Mouse (Mus musculus) intestine, embryonic 16.5 days (tissue): ENCODE results near the gene Lyzl4. TPM values are rescaled to one million over a fixed set of nuclear protein-coding genes. Genes with fewer than 3 reads are reported as not detected.

Experiments
- ATAC-seq: fragments of 200-750 bp; cut with Nextera tagmentation; 2 replicates; pipeline ENCODE4 v1.8.0; 2017; ENCODE audit warnings: moderate TSS enrichment, moderate library complexity
- H3K27ac ChIP-seq: fragments of 300-500 bp; sonication (generic); 2 replicates; pipeline ENCODE4 v1.5.1; 2014; ENCODE audit warnings: mild to moderate bottlenecking, low read length
- H3K27me3 ChIP-seq: fragments of 300-500 bp; sonication (generic); replicated peaks from 2 replicates; pipeline ENCODE4 v1.6.1; 2014; ENCODE audit warnings: low read length, control low read depth, mixed read lengths; ENCODE audit not compliant: control insufficient read depth, insufficient read depth
- H3K36me3 ChIP-seq: fragments of 300-500 bp; sonication (generic); 2 replicates; pipeline ENCODE4 v1.6.1; 2014; ENCODE audit warnings: low read length, control low read depth; ENCODE audit not compliant: control insufficient read depth, insufficient read depth
- H3K4me1 ChIP-seq: fragments of 300-500 bp; sonication (generic); 2 replicates; pipeline ENCODE4 v1.6.1; 2014; ENCODE audit warnings: low read length, control low read depth, mixed read lengths; ENCODE audit not compliant: control insufficient read depth, insufficient read depth
- H3K4me2 ChIP-seq: fragments of 300-500 bp; sonication (generic); 2 replicates; pipeline ENCODE4 v1.6.1; 2014; ENCODE audit warnings: low read depth, low read length, control low read depth
- H3K4me3 ChIP-seq: fragments of 300-500 bp; sonication (generic); 2 replicates; pipeline ENCODE4 v1.5.1; 2014; ENCODE audit warnings: mild to moderate bottlenecking, low read length
- H3K9ac ChIP-seq: fragments of 300-500 bp; sonication (generic); 2 replicates; pipeline ENCODE4 v1.6.1; 2014; ENCODE audit warnings: low read depth, low read length
- H3K9me3 ChIP-seq: fragments of 300-500 bp; sonication (generic); 2 replicates; pipeline ENCODE4 v1.6.1; 2016; ENCODE audit warnings: low read length, control low read depth; ENCODE audit not compliant: control insufficient read depth
- WGBS: fragments of 180-500 bp; shearing (Covaris S2); extraction: QIAGEN DNeasy Blood & Tissue Kit; methylation state at CpG from one replicate; pipeline ENCODE4 v1.1.7; 2014; 5-methylcytosine and 5-hydroxymethylcytosine counted together
- polyA plus RNA-seq: library from polyadenylated mRNA; unstranded; fragments of >200 nt; fragmentation: Nextera tagmentation; extraction: Ambion mirVana; gene quantifications from 2 replicates; pipeline ENCODE4 v1.2.1, GENCODE M21; 2015

Gene Lyzl4
- polyA plus RNA-seq, 1 experiment from 2014 or later: not detected

DNA sequence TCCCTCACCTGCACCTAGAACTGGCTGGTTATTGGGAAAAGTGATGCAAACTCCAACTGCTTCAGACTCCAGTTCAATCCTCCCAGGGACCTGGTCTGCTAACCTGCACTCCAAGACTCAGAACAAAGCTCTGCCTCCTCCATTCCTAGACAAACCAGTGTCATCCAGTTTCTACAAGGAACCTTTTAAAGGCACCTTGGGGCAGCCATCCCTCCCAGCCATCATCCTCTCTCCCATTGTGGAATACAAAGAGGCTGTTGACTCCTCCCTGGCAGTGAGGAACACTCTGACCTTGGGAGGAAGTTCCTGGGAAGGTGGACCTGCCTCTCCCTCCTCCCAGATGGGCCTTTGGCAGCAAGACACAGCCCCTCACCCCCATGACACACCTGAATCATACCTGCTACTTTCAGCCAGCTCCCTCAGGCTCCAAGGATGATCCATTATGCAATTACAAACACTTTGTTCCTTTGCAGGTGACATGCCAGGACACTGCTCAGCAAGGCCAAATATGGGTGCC lies 27.6 kb downstream of the Lyzl4 start:
- H3K4me1 ChIP-seq: 0 out of 2 replicates have a peak, but pooled peaks cover 3% of the 10 kb centered on the region
- no peak overlapping the region for H3K4me2 ChIP-seq
- no peaks in the 10 kb centered on the region for H3K9me3 ChIP-seq
- H3K9ac ChIP-seq: no peak overlapping the region
- H3K27me3 ChIP-seq: no peaks in the 10 kb centered on the region
- H3K4me3 ChIP-seq: no peak overlapping the region
- no peak overlapping the region for H3K27ac ChIP-seq
- H3K36me3 ChIP-seq: no peaks in the 10 kb centered on the region
- no peak for ATAC-seq

DNA sequence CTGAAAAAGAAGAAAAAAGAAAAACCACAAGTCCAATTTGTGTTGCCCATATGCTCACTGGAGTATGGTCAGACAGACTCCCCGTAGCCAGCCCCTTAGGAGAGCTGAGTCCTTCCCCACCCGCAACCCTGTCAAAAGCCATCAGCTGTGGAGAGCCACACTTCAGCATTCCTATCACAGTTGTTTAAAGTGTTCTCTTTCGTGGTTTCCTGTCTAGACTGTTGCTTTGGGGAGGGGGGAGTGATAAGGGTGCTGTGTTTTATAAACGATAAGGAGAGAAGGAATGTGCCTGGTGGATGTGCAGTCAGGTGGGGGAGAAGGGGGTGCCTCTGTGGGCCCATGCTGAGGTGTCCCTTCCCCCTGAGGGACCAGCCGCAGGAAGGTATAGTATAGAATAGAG lies 28.7 kb downstream of the Lyzl4 start:
- 38% methylated on average over 5 of the region's 5 CpGs for WGBS
- H3K27me3 ChIP-seq: no peaks in the 10 kb centered on the region
- H3K4me1 ChIP-seq: 0 out of 2 replicates have a peak, but pooled peaks cover 3% of the 10 kb centered on the region
- H3K9ac ChIP-seq: no peak overlapping the region
- H3K36me3 ChIP-seq: no peaks in the 10 kb centered on the region
- no peak overlapping the region for H3K4me3 ChIP-seq
- no peaks in the 10 kb centered on the region for H3K9me3 ChIP-seq
- no peak overlapping the region for H3K4me2 ChIP-seq
- no peak for ATAC-seq
- no peak overlapping the region for H3K27ac ChIP-seq

DNA sequence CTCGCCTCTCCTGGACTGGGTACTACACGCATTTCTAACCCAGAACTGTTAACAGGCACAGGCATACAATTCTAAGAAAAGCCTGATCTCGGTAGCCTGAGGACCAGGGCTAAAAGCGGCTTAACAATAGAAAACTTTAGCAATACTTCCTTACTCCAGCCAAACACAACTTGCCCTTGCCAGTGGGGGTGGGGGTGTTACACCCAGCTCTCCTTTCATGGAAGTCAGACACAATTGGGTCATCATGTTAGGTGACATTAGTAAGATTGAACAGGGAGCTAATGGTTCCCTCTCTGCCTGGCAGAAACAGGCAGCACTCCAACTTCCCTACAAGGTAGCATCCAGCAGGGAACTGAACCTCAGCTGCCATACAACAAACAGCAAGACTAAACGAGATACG lies 32.5 kb downstream of the Lyzl4 start:
- H3K9me3 ChIP-seq: no peaks in the 10 kb centered on the region
- 69% methylated on average over 6 of the region's 6 CpGs for WGBS
- no peak overlapping the region for H3K4me2 ChIP-seq
- H3K9ac ChIP-seq: no peak overlapping the region
- no peak overlapping the region for H3K4me3 ChIP-seq
- ATAC-seq: no peak
- no peak overlapping the region for H3K27ac ChIP-seq
- no peaks in the 10 kb centered on the region for H3K27me3 ChIP-seq
- H3K4me1 ChIP-seq: no peaks in the 10 kb centered on the region
- no peaks in the 10 kb centered on the region for H3K36me3 ChIP-seq

DNA sequence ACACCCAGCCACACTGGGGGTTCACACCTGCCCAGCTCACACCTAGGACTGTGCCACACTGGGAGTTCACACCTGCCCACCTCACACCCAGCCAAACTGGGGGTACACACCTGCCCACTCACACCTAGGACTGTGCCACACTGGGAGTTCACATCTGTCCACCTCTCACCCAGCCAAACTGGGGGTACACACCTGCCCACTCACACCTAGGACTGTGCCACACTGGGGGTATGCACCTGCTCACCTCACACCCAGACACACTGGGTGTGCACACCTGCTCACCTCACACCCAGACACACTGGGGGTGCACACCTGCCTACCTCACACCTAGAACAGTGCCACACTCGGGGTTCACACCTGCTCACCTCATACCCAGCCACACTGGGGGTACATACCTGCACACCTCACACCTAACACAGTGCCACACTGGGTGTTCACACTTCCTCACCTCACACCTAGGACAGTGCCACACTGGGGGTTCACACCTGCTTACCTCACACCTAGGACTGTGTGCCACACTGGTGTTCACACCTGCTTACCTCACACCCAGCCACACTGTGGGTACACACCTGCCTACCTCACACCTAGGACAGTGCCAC lies 35.3 kb downstream of the Lyzl4 start:
- no peak; the same call in 1 of the 2 replicates for ATAC-seq
- Histone ChIP-seq H3K4me3 (no peak overlapping the region), H3K4me2 (no peak overlapping the region), H3K36me3 (no peaks in the 10 kb centered on the region), H3K4me1 (no peaks in the 10 kb centered on the region), H3K9ac (no peak overlapping the region), H3K27ac (no peak overlapping the region), H3K27me3 (no peaks in the 10 kb centered on the region), H3K9me3 (no peaks in the 10 kb centered on the region)
- 50% methylated on average over 1 of the region's 1 CpGs for WGBS

DNA sequence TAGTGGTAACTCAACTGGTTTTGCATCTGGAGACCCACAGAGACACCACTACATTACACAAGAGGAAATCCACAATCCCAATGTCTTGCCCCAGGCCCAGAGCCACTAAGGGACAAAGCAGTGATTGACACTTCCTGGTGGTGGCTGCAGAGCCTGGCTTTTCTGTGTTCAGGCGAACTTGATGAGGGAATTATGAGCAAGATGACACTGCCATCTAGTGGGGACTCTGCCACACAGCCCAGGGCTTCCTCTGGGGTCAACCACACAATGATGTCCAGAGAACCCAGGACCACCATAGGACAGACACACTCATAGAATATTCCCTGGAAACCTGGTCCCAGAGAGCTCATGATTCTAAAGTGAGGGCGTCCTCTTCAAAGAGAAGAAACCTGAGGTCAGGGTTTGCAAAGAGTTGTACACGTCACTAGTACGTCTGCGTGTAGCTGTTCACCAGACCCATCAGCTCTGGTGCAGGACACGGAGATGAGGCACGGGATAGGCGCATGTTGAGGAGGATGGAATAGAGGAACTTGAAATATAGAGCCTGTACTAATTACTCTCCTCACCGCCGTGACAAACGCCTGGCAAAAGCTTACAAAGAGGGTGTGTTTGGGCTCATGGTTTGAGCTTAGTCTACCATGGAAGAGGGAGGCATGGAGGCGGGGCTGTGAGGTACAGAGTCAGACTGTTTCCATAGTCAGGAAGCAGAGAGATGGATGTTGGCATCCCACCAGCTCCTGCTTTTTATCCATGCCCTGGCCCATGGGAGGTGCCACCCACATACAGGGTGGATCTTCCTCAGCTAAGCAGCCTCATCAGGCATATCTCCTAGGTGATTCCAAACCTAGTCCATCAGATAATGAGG lies 36.2 kb downstream of the Lyzl4 start:
- no peaks in the 10 kb centered on the region for H3K27me3 ChIP-seq
- H3K4me3 ChIP-seq: no peak overlapping the region
- H3K4me1 ChIP-seq: no peaks in the 10 kb centered on the region
- H3K9me3 ChIP-seq: no peaks in the 10 kb centered on the region
- H3K9ac ChIP-seq: no peak overlapping the region
- H3K4me2 ChIP-seq: no peak overlapping the region
- 58% methylated on average over 12 of the region's 12 CpGs for WGBS
- H3K36me3 ChIP-seq: no peaks in the 10 kb centered on the region
- no peak overlapping the region for H3K27ac ChIP-seq
- ATAC-seq: peak; percentile 70

DNA sequence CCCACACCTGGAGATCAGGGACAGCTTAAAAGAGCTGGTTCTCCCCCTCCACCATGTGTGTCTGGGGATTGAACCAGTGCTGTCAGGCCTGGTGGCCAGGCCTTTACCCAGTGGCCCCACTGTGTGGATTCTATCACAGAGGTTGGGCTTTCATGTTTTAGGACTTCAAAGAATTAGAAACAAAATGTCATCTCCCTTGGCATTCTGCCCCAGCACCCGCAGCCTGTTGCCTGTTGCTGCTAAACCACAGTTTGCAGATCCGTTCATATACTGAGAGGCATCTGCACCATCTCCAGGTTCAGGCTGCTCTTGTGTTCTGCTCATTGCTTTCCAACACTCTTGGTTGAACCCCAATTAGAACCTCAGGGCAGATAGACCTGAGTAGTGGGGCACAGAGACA lies 39.5 kb downstream of the Lyzl4 start:
- ATAC-seq: no peak
- WGBS: 70% methylated on average over 2 of the region's 2 CpGs
- Histone ChIP-seq H3K4me2 (no peak overlapping the region), H3K27me3 (no peaks in the 10 kb centered on the region), H3K9ac (no peak overlapping the region), H3K27ac (no peak overlapping the region), H3K4me1 (peaks cover 3% of the 10 kb centered on the region; the same call in 1 of the 2 replicates), H3K36me3 (no peaks in the 10 kb centered on the region), H3K9me3 (no peaks in the 10 kb centered on the region), H3K4me3 (no peak overlapping the region)

DNA sequence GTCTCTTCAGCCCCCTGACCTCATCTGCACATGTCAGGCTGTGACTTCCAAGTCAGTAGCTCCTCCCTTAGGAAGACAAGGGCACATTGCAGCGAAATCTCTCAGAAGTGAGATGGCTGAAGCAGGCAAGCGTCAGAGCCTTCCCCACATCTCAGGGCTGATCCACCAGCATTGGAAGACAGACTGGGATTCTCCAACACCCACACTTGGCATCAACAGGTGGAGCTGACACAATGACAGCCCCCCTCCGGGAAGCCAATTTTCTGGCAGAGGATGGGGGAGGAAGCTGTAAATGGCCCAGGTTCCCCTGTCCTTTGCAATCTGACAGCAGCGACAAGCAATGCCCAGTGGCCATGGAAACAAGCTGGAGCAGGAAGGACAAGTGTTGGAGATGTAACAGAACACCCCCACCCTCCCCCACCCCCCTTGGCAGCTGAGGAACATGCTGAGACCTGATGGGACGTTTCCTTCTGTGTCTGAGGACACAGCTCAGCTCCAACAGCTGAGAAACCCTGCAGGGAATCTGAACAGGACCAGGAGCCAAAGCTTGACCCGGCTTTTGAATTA lies 41.0 kb downstream of the Lyzl4 start:
- no peak for ATAC-seq
- Histone ChIP-seq H3K4me2 (no peak overlapping the region), H3K9me3 (no peaks in the 10 kb centered on the region), H3K27ac (no peak overlapping the region), H3K4me3 (no peak overlapping the region), H3K27me3 (no peaks in the 10 kb centered on the region), H3K36me3 (no peaks in the 10 kb centered on the region), H3K4me1 (peaks cover 3% of the 10 kb centered on the region; the same call in 1 of the 2 replicates), H3K9ac (no peak overlapping the region)
- WGBS: 39% methylated on average over 6 of the region's 6 CpGs

DNA sequence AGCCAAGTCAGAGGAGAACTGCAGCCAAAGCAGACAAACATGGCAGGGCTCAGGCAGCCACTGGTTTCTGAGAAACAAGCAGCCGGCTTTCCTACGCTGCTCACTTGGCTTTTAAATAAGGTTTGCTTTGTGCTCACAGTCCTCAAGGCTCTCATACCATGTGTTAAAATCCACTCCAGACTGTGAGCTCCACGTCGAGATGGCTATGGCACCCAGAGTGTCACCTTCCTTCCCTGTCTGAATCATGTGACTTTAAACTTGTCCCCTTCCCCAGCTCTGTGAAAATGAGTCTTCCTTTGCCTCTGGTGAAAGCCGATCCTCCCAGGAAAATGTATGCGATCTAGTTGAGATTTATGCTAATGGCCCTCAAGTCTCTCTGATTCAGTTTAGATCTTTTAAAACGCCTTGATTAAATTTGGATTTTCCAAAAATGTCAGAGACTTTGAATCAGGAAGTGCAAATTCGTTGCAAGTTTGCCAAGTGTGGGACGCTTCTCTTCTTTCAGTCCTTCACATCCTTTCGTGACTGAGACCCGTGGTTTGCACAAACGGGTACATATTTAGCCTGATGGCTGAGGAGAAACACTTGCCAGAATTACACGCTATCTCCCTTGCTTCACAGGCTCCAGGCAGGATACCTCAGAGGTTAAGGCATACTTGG lies 41.6 kb downstream of the Lyzl4 start:
- no peaks in the 10 kb centered on the region for H3K27me3 ChIP-seq
- no peak overlapping the region for H3K9ac ChIP-seq
- no peak overlapping the region for H3K4me2 ChIP-seq
- ATAC-seq: no peak
- H3K9me3 ChIP-seq: no peaks in the 10 kb centered on the region
- 49% methylated on average over 13 of the region's 13 CpGs for WGBS
- no peak overlapping the region for H3K27ac ChIP-seq
- peaks cover 3% of the 10 kb centered on the region; the same call in 1 of the 2 replicates for H3K4me1 ChIP-seq
- no peak overlapping the region for H3K4me3 ChIP-seq
- H3K36me3 ChIP-seq: no peaks in the 10 kb centered on the region

DNA sequence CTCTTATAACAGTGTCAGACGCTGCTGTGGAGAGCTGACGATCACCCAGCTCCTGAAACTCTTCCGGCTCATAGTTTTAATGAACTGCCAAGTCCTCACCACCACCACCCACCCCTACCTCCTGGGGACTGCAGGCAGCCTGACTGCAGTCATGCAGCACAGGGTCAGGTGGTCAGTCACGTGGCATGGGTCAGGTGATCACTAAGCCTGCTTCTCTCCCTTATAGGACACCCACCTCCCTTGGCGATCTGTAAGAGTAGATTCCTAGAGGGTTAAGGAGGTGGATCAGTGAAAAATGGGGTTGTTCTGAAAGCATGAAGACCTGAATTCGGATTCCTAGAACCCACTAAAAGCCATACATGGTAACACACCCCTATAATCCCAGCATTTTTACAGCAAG lies 42.3 kb downstream of the Lyzl4 start:
- no peaks in the 10 kb centered on the region for H3K27me3 ChIP-seq
- H3K9ac ChIP-seq: no peak overlapping the region
- H3K4me2 ChIP-seq: no peak overlapping the region
- H3K4me1 ChIP-seq: peaks cover 3% of the 10 kb centered on the region; the same call in 1 of the 2 replicates
- H3K36me3 ChIP-seq: no peaks in the 10 kb centered on the region
- peak; percentile 46; the same call in 1 of the 2 replicates for ATAC-seq
- H3K9me3 ChIP-seq: no peaks in the 10 kb centered on the region
- WGBS: 80% methylated on average over 6 of the region's 6 CpGs
- H3K4me3 ChIP-seq: no peak overlapping the region
- H3K27ac ChIP-seq: no peak overlapping the region
